Mouse (Mus musculus): ENCODE data around the gene Dnase1l2.
"Not testable (repeated sequence)": the region's sequence is repeated elsewhere in the genome, so short reads cannot be mapped to it uniquely, and the experiment has no call there.

The Dnase1l2 gene

DNA sequence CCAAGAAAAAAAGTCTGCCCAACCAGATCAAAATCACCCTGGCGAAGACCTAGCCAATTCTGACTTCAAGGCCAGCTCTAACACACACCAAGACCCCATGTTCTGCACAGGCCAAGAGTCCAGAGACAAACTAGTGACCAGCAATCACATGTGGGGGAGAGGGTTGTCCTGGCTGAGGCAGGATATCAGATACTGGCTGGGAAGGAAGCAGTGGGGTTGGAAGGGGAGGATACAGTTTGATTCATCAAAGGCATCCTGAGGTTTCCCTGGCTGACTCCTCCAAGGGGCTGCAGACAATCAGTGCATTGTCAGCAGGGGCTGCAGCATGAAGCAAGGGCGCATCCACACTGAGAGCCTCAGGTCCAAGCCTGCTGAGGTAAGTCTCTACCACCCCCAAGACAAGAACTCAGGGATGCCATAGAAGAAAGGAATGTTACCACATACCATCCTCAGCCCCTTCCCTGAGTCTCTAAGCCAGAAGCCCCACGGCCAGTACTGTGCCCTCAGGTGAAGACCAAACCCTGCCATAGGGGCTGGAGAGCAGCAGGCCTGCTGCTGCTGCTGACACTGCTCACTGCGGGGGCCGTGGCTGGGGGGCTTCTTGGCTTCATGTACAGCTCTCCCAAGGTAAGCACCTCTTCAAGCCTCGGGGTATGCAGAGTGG lies 30.8 kb upstream of the Dnase1l2 start, which contains the start of gene Bricd5:
Gene Bricd5, plus strand, starts transcription at position 273 of the 664 bp plus-strand sequence.
- DNase-seq (ENCODE audit: inconsistent age in 2 of 2, low spot score in 1 of 2) = peak in 1 of 2 experiments; percentile 49

- peak; percentile 89 to 94 for DNase-seq (ENCODE audit: inconsistent age in 2 of 2, low spot score in 1 of 2)
Observed at GRCm38 (mm10) chr17:24472512-24472911, 29.6 kb upstream of the Dnase1l2 start.

DNA sequence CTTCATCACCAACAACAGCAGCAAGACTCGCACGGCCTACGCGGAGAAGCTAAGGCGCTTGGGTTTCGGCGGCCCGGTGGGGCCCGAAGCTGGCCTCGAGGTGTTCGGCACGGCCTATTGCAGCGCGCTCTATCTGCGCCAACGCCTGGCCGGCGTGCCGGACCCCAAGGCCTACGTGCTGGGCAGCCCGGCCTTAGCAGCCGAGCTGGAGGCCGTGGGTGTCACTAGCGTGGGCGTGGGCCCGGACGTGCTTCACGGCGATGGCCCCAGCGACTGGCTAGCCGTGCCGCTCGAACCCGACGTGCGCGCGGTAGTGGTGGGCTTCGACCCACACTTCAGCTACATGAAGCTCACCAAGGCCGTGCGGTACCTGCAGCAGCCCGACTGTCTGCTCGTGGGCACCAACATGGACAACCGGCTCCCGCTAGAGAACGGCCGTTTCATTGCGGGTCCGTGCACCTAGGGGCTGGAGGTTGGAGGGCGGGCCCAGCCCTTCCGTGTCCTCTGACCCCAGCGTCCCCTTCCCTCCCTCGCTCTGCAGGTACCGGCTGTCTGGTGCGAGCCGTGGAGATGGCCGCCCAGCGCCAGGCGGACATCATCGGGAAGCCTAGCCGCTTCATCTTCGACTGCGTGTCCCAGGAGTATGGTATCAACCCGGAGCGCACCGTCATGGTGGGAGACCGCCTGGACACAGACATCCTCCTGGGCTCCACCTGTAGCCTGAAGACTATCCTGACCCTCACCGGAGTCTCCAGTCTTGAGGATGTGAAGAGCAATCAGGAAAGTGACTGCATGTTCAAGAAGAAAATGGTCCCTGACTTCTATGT lies 28.0 kb upstream of the Dnase1l2 start:
- DNase-seq (ENCODE audit: inconsistent age in 2 of 2, low spot score in 1 of 2) = peak; percentile 72 to 80

- DNase-seq (ENCODE audit: inconsistent age in 2 of 2, low spot score in 1 of 2) = peak; percentile 99 to 100
Observed at GRCm38 (mm10) chr17:24469910-24470602, 27.2 kb upstream of the Dnase1l2 start, which contains the start of the genes E4f1 and Pgp. E4f1 (minus strand) TSS chr17:24470313. Pgp (plus strand) TSS chr17:24470392.

GRCm38 (mm10) chr17:24469336-24469909 lies 26.5 kb upstream of the Dnase1l2 start:
- no peak for DNase-seq (ENCODE audit: inconsistent age in 2 of 2, low spot score in 1 of 2)

- no peak for DNase-seq (ENCODE audit: inconsistent age in 2 of 2, low spot score in 1 of 2)
Observed at GRCm38 (mm10) chr17:24468636-24469246, 25.8 kb upstream of the Dnase1l2 start.

- no peak for DNase-seq (ENCODE audit: inconsistent age in 2 of 2, low spot score in 1 of 2)
Observed at GRCm38 (mm10) chr17:24463374-24464133, 20.6 kb upstream of the Dnase1l2 start.

DNA sequence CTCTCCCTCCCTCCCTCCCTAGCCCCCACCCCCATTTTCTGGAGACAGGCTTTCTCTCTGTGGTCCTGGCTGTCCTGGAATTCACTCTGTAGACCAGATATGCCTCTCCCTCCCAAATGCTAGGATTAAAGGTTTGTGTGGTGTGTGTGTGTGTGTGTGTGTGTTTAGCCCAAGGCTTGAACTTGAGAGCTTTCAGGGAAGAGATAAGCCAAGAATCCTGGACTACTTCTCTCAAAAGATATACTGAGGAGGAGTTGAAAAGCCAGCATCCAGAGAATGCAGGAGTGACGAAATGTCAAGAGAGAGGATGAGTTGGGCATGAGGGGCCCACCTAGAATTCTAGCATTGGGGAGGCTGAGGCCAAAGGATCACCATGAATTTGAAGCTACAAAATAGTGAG lies 20.0 kb upstream of the Dnase1l2 start:
- DNase-seq (ENCODE audit: inconsistent age in 2 of 2, low spot score in 1 of 2) = no peak

DNA sequence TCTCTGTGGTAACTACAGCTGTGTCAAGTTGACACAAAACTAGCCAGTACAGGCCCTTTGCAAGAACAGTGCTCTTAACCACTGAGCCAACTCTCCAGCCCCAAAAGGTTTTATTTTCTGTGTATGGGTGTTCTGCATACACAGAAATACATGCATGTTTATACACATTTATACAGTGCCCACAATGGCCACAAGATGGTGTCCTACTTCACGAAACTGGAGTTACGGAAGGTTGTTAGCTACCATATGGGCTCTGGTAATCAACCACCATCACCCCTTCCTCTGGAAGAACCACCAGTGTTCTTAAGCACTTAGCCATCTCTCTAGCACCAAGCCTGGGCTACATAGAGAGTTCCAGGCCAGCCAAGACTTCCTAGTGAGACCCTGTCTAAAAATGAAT lies 18.7 kb upstream of the Dnase1l2 start:
- peak in 1 of 2 experiments; percentile 77 for DNase-seq (ENCODE audit: inconsistent age in 2 of 2, low spot score in 1 of 2)

DNA sequence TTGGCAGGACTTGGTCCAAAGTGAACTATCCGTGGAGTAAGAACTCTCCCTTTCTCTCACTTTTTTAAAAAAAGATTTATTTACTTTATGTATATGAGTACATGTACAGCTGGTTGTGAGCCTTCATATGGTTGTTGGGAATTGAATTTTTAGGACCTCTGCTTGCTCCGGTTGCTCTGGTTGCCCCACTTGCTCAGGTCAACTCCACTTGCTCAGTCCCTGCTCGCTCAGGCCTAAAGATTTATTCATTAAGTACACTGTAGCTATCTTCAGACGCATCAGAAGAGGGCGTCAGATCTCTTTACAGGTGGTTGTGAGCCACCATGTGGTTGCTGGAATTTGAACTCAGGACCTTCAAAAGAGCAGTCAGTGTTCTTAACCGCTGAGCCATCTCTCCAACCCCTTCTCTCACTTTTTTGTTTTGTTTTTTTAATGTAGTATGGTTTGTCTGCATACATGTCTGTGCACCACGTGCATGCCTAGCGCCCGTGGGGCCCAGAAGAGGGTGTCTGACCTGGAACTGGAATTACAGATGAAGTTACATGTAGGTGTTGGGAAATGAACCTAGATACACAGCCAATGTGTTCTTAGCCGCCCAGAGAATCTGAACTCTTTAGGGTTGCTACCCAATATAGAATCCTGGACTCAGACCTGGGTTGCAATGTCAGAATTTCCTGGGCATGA lies 12.8 kb upstream of the Dnase1l2 start:
- DNase-seq (ENCODE audit: inconsistent age in 2 of 2, low spot score in 1 of 2) = not testable (repeated sequence)

DNA sequence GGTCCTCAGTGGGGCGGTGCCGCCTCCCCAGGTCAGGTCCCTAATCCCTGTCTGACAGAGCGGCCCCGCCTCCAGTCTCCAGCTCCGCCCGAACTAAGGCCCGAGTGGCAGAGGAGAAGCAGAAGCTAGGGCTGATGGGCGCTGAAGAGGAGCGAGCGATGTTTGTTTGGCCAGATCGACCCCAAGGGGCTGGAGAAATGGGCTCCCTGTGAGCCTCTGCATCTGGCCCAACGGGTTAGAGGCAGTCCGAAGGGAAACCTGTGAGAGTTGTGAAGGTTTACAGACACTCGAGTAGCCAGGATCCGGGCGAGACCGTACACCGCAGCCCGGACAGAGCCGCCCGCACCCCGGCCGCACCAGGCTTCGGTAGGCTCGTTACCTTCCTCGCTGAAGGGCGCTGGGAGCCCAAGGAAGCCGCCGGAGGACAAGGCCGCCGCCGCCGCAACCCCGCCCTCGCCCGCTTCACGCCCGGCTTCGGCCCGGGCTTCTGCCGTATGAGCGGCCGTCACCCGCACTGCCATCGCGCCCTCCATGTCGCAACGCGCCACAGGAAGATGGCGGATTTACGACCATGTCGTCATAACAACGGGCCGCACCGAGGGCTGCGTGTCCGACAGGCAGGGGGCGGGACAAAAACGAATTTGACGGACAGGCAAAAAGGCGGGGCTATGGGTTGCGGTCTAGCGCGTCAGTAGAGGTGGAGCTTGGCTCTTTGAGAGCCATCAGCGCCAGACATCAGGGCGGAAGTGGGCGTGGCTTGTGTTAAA lies 12.0 kb upstream of the Dnase1l2 start:
- peak; percentile 100 for DNase-seq (ENCODE audit: inconsistent age in 2 of 2, low spot score in 1 of 2)

GRCm38 (mm10) chr17:24454218-24454755 lies 11.4 kb upstream of the Dnase1l2 start:
- DNase-seq (ENCODE audit: inconsistent age in 2 of 2, low spot score in 1 of 2) = no peak

- DNase-seq (ENCODE audit: inconsistent age in 2 of 2, low spot score in 1 of 2) = peak; percentile 48 to 73
Observed at GRCm38 (mm10) chr17:24453372-24453771, 10.5 kb upstream of the Dnase1l2 start.

DNA sequence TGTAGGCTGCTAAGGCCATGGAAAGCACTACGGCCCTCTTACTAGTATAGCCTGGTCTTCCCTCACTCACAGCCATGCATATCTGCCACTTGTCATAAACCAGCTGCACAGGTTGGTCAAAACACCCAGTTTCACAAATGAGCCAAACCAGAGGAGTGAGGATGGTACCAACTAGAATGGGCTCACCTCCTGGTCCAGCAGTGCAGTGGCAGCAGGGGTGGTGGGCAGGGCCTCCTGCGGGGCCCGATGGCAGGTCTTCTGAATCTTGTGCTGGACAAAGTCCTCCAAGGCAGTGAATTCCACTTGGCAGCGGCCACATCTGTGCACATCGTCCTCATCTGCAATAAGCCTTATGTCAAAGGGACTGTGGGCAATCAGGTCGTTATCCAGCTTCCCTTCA lies 8.3 kb upstream of the Dnase1l2 start:
- DNase-seq (ENCODE audit: inconsistent age in 2 of 2, low spot score in 1 of 2) = no peak

DNA sequence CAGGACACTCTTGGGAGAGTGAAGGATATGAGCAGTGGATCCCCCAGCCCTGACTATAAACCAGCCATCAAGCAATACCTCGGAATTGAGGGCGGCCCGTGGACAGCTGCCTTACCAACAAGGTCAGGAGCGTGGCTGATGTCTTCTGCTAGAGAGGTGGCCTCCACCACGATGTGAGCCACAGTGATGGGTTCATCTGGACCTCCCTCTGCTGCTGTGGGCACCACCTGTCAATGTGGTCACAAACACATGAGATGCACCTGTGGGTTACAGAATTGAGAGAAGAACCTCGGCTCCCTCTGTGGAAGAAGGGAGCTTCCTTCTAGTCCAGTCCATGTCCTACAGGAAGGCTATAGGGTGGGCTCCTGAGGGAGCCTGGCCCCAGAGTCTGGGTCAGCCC lies 6.6 kb upstream of the Dnase1l2 start:
- DNase-seq (ENCODE audit: inconsistent age in 2 of 2, low spot score in 1 of 2) = no peak

DNA sequence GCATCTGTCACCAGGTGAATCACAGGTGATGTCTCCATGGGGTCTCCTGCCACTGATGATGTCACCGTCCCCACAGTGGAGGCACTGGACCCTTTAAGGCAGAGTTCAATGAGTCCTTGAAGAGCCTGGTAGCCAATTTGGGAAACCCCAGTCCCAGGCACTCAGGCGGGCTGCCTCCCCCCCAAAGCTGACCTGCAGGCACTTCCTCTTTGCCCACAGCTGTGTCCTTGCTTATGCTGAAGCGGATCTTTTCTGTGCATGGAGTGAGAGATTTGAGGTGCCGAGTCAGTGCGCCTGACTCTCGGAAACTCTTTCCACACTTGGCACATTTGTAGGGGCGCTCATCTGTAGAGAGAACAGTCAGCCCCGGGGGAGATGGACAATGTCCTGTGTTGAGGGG lies 3.7 kb upstream of the Dnase1l2 start:
- DNase-seq (ENCODE audit: inconsistent age in 2 of 2, low spot score in 1 of 2) = no peak

DNA sequence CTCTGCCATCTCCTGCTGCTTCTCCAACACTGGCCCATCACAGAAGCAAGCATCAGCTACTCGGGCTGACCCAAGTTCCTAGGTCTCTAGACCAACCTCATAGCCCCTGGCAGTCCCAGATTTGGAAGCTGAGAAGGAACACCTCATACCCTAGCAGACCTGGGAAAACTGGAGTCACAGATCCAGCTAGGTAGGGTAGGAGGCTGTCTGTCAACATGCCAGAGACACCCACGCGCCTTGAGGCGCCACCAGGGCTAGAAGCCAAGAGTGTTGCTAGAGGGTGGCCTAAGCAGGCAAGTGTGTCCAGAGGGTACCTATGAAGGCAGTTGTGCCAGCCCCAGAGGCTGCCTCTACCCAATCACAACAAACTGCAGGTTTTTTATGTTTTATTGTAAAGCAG lies 504 bp upstream of the Dnase1l2 start:
- DNase-seq (ENCODE audit: inconsistent age in 2 of 2, low spot score in 1 of 2) = no peak

GRCm38 (mm10) chr17:24442107-24442506 lies 798 bp downstream of the Dnase1l2 start:
- no peak for DNase-seq (ENCODE audit: inconsistent age in 2 of 2, low spot score in 1 of 2)

Measured in adrenal gland, adult (tissue).